Mouse (Mus musculus): Measurements from ENCODE around the gene Kcnc2.

Gene Kcnc2

GRCm38 (mm10) chr10:112394399-112394970 is 123.6 kb downstream of the Kcnc2 start:
- DNase-seq (ENCODE audit: low spot score): peak; percentile 81

DNA sequence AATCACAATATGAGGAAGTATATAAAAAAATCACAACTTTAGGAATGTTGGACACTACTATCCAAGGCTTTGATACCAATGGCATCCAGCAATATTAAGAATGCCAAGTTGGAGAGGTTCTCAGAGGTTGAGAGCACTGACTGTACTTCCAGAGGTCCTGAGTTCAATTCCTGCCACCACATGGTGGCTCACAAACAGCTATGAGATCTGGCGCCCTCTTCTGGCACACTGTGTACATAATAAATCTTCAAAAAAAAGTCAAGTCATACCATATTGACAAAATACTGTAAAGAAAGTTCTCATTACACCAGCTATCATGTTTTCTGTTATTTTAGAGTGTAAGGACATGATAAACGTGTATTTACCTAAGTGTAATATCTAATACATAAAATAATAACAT is 126.3 kb downstream of the Kcnc2 start:
- DNase-seq (ENCODE audit: low spot score): peak; percentile 14

DNA sequence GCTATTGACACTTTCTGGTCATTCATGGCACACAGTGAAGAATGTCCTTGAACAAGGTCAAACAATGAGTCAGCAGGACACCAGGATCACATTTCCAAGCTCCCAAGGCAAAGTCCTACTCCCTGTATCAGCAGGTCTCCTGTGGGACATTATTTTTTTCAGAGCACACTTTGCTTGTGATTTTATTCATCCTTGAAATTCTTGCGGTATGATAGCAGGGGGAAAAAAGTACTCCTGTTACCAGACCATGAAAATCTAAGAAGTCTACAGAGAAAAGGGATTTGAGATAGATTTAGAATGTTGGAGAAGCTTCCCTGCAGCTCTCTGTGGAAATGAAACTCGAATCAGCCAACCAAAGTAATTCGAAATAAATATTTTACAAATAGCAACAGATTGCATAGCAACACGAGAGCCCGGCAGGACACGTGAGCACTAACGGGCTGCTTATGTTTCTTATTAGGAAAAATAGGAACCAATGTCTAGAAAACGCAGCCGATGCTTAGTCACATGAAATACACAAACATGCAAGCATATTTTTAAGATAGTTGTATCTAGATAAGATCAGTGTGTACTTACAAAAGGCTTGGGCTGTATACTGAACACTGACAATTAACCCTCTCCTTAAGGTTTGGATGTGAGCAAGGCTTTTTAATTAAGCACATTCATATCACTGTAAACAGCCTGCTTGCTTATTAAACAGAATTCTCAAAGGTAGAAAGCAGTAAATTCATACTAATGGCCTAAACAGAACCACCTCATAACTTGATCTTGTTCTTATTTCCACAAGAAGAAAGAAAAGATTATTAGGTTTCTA is 129.9 kb downstream of the Kcnc2 start:
- DNase-seq (ENCODE audit: low spot score): peak; percentile 17

DNA sequence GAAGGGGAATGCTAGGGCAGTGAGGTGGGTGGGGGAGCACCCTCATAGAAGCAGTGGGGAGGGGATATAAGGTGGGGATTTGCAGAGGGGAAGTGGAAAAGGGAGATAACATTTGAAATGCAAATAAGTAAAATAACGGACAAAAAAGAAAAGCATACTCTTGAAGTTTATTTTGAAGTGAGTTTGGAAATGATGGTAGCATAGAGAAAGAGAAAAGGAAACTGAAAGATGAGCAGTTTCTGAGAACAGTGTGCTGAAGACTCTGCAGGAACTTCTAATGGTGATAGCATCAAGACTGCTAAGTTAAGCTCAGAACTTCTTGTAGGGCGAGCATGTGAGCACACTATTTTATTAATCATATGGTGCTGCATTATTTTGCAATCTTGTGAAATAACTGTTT is 138.6 kb downstream of the Kcnc2 start:
- no peak for DNase-seq (ENCODE audit: low spot score)

DNA sequence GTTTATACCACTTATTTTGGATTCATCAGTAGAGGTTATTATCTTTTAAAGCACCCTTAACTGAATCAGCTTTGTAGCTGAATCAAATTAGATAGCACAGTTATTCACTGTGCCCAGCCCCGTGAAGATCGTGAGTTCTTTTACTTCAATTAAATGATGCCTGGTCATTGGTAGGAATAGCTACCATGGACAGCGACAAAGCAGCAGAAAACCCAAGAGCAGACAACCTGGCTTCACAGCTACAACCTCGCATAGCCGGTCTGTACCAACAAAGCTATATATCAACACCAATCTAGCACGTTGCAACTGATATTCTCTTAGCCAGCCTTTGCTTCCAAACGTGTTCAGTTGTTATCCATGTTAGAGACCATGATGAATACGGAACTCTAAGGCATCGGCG is 152.4 kb downstream of the Kcnc2 start:
- peak; percentile 51 for DNase-seq (ENCODE audit: low spot score)

- no peak for DNase-seq (ENCODE audit: low spot score)
Measured at GRCm38 (mm10) chr10:112436950-112437349, 166.0 kb downstream of the Kcnc2 start.

GRCm38 (mm10) chr10:112444640-112445039 is 173.7 kb downstream of the Kcnc2 start:
- DNase-seq (ENCODE audit: low spot score): no peak

DNA sequence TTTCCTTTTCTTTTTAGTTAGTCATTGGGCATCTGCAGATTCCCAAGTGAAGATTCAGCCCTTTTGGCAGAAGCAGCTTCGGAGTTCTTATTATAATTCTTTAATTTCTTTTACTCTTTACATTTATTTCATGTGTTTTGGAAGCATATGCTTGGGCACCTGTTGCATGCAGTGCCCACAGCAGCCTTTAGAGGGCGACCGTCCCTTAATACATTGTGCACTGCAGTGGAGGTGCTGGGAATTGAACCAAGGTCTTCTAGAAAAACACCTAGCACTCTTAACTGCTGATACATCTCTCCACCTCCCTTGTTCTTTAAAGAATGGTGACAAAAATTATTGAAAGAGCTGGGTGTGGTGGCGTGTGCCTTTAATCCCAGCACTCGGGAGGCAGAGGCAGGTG is 180.0 kb downstream of the Kcnc2 start:
- DNase-seq (ENCODE audit: low spot score): no peak

DNA sequence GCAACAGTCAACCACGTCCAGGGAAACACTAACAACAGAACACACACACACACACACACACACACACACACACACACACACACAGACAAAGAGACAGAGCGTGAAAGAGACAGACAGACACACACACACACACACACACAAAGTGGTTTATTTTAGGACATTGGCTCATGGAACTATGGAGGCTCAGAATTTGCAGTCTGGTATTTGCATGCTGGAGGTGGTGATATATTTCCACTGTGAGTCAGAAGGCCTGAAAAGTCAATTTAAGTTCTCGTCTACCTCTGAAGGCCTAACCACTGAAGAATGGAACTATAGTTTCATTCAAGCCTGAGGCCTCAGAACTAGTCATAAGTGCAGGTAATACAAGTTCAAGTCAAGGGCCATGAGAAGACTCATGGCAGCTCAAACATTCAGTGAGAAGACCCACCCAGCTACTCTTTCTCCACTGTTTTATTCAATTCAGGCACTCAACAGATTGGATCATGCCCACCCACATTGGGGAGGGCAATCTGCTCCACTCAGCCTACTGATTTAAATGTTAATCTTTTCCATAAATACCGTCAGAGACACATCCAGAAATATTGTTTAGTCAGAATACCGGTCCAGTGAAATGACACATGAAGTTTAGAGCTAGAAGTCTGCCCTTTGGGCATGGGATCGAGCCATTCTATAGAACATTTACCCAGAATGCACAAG is 197.9 kb downstream of the Kcnc2 start:
- DNase-seq (ENCODE audit: low spot score): no peak

DNA sequence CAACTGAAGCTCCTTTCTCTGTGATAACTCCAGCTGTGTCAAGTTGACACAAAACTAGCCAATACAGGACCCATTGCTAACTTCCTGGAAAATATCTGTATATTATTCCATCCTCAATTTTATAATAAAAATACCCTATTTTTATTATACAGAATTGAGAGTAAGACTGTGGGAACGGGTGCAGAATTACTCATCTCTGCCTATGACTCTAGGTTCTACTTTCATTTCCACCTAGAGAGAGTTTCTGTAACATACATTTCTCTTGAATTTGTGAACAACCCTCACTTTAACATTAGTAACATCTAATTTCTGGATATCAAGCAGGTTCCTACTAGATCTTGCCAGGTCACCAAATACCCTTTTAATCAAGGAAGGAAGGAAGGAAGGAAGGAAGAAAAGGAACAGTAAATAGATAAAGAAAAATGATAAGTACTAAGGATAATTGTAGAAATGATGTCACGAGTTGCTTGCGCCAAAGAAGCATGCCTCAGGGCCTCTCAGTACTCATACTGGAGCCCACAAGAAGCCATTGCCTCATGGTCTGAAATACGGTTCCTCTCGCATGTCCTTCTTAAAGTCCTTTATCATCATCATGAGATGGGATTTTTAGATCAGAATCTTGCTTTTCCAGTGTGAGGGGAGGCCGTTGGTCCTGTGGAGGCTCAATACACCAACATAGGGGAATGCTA is 203.3 kb downstream of the Kcnc2 start:
- DNase-seq (ENCODE audit: low spot score): no peak

DNA sequence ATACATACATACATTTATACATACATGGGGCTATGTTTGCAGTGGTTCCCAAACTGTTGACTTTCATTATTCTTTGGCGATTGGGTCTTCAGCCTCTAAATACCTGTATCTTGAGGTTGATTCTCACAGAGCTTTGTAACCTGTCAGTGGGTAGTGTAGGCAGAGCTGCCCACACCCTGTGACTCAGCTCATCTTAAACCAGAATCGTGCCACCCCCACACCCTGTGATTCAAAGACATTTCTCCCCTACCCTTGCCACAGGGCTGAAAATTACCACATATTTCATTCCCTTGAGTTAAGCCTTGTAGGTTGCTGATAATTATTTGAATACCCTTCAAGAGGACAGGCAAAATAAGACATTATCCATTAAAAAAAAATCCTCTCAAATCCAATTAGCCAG is 210.5 kb downstream of the Kcnc2 start:
- DNase-seq (ENCODE audit: low spot score): no peak

- DNase-seq (ENCODE audit: low spot score): no peak
Measured at GRCm38 (mm10) chr10:112481921-112482607, 211.1 kb downstream of the Kcnc2 start.

- DNase-seq (ENCODE audit: low spot score): no peak
Measured at GRCm38 (mm10) chr10:112484387-112485105, 213.6 kb downstream of the Kcnc2 start.

DNA sequence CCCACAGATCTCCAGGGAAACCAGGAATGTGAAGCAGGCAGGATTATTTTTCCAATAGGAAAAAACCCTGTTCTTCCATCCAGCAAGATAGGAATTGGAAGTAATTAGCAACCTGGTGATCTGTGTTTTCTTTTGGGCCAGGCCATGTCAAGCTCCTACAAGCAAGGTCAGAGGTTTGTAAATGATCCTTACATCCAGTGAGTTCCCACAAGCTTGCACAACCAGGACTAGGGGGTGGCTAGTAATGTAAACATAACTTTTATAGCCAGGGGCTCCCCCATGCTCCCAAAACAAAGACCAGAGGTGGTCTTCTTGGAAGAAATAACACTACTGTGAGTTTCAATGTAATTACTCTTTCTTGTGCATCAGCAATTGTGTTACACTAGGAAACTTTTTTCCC is 214.9 kb downstream of the Kcnc2 start:
- DNase-seq (ENCODE audit: low spot score): no peak

DNA sequence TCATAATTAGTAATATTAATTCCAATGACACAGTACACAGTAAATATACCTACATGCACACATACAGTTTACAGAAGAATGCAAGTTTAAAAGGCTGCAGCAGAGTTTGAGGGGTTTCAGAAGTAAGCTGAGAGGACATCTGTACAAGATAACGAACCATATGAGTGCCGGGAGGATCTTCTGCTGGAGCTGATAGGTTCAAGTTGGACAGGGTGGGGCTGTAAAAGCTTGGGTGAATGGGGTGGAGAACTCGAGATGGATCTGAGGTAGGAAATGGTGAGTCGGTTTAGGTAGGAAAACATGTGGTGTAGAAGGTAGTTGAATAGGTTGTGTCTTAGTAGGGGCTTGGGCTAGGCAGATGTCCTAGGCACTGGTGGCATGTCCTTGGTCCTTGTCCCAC is 217.8 kb downstream of the Kcnc2 start:
- no peak for DNase-seq (ENCODE audit: low spot score)
